Mouse (Mus musculus): ENCODE results near the gene Lhx1.

DNA sequence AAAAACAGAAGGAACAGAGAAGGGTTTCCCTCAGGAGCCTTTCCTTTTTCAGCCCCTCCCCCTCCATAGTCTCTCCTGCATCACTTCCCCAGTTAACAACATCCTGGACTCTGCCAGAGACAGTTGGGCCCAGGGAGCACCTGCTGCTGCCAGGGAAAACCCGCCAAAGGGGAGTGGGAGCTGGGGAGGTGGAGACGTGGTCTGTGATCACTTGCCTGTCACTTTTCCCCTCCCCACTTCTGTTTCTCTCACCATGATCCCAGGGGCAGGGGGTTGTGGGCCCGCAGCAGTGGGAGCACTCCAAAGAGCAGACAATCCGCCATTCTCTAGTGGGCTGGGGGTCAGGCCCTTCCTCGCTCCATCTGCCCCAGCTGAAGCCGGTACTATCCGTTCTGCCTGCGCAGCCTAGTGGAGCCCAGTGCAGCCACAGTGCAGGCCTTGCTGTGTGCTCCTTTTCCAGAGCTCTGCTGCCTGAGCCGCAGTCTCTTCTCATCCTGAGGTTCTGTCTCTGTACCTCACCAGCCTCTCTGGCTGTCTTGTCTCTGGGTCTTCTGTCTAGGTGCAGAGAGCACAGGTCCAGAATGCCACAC is 37.5 kb upstream of the Lhx1 start:
- TF ChIP-seq CTCF (IDR thresholded peaks at IDR 0.05; ENCODE audit: low read depth), result no peak
- TF ChIP-seq EP300 (IDR thresholded peaks at IDR 0.05; ENCODE audit: low read depth), result no peak
